Mouse (Mus musculus): ENCODE data around the gene Gapt.
A peak's percentile ranks its signal among the peaks of the same experiment; 100 is the strongest.
"Not testable (repeated sequence)": the region's sequence is repeated elsewhere in the genome, so short reads cannot be mapped to it uniquely, and the experiment has no call there.

Gene Gapt

DNA sequence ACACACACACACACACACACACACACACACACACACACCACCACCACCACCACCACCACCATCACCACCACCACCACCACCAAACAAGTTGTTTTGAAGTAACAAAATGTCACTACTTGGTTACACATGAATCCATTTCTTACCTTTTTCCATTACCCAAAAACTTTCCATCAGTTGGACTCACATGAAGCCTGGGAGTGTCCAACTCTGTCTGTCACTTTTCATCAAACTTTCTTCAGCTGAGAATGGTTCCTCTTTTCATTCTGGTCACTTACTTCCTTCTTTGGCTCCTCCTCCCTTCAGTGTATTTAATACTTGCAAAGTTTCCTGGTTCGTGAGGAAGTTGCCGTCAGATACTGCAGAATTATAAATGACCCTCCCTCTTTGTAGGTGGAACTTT lies at the start of gene Gapt:
Gene Gapt (minus strand): TSS at position 259 of the 400 bp plus-strand sequence.
- DNase-seq = no peak

DNA sequence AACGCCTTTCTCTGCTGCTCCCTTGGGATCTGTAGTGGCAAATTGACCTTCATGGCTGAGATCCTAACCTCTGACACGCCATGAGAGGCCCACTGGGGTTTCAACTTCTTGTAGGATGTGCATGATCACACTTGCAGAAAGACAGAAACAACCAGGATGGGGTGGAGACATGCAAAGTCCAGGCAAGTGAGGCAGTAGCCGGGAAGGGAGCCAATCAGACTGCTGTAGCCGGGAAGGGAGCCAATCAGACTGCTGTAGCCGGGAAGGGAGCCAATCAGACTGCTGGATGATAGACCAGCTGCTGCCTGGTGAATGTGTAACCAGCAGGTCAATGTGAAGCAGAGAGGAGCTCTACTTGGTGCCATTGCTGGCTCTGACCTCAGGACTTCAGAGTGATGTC lies 49.2 kb upstream of the Gapt start:
- no peak for DNase-seq

DNA sequence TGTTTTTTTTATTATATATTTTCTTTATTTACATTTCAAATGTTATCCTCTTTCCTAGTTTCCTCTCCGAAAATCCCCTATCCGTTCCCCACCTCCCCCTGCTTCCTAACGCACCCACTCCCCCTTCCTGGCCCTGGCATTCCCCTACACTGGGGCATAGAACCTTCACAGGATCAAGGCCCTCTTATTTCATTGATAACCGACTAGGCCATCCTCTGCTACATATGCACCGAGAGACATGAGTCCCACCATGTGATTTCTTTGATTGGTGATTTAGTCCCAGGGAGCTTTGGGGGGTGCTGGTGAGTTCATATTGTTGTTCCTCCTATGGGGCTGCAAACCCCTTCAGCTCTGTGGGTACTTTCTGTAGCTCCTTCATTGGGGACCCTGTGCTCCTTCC lies 47.7 kb upstream of the Gapt start:
- DNase-seq = not testable (repeated sequence)

GRCm38 (mm10) chr13:110404059-110404458 lies 47.1 kb upstream of the Gapt start:
- no peak for DNase-seq

DNA sequence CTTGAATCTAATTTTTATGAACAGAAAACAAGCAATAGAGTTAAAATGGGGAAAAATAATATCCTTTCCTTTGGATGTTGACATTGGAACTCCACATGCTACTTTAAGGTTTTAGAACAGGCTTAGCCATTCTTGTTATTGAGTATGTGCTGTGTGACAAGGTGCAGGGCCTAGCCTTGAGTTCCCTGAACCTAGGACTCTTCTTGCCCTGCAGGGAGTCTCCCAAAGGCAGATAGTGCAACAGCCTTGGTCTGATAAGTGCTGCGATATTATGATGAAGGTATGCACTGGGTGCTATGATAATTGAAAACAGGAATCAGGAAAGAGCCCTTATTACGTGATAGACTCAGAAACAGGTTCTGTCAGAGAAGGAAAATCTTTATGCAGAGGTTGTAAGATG lies 44.9 kb upstream of the Gapt start:
- no peak for DNase-seq

DNA sequence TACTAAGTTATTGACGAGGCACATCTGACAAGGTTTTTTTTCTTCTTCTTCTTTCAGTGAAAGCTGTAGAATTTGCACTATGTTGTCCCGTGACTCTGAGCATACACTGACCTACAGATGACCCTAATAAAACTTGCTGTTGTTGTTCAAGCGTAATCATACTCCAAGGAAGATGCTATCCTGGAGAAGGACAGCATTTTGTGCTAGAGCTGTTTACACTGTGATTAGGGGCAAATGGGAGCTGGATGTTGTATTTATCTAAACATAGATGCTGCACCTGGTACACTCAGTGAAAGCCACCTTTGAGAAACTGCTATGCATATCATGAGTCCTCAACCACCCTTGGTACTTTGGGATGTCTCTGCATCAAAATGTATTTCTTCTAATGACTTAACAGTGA lies 44.4 kb upstream of the Gapt start:
- DNase-seq = no peak

- no peak for DNase-seq
These were observed 41.7 kb upstream of the Gapt start for GRCm38 (mm10) chr13:110398513-110399270.

DNA sequence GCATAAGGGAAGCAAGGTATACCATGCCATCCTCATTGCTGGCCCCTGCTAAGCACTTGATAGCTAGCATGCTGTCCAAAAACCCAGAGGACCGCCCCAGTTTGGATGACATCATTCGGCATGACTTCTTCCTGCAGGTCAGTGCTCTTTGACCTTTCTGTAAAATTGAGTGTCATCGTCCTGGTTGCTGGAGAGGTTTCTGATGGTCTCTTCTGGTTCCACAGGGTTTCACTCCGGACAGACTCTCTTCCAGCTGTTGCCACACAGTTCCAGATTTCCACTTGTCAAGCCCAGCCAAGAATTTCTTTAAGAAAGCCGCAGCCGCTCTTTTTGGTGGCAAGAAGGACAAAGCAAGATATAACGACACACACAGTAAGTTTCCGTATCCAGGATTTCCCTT lies 40.8 kb upstream of the Gapt start:
- no peak for DNase-seq

GRCm38 (mm10) chr13:110395916-110396685 lies 39.1 kb upstream of the Gapt start:
- DNase-seq = no peak

DNA sequence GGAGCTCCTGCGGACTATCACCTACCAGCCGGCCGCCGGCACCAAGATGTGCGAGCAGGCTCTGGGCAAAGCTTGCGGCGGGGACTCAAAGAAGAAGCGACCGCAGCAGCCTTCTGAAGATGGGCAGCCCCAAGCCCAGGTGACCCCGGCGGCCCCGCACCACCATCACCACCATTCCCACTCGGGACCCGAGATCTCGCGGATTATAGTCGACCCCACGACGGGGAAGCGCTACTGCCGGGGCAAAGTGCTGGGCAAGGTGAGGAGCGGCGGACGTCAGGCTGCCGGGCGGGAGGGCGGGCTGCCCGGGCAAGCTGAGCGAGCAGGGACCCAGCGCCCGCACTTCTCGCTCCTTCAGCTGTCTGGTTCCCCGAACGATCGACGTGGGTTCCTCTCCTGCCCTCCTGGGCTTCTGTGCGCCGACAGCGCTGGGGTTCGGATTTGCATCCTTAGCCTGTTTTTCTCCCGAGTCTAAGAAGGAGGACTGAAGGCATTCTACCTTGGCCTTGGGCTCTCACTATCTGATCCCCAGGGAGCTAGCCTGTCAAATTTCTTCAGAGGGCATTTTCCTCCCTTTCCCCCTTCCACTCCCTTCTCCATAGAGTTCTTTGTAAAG lies 38.3 kb upstream of the Gapt start:
- DNase-seq = no peak

DNA sequence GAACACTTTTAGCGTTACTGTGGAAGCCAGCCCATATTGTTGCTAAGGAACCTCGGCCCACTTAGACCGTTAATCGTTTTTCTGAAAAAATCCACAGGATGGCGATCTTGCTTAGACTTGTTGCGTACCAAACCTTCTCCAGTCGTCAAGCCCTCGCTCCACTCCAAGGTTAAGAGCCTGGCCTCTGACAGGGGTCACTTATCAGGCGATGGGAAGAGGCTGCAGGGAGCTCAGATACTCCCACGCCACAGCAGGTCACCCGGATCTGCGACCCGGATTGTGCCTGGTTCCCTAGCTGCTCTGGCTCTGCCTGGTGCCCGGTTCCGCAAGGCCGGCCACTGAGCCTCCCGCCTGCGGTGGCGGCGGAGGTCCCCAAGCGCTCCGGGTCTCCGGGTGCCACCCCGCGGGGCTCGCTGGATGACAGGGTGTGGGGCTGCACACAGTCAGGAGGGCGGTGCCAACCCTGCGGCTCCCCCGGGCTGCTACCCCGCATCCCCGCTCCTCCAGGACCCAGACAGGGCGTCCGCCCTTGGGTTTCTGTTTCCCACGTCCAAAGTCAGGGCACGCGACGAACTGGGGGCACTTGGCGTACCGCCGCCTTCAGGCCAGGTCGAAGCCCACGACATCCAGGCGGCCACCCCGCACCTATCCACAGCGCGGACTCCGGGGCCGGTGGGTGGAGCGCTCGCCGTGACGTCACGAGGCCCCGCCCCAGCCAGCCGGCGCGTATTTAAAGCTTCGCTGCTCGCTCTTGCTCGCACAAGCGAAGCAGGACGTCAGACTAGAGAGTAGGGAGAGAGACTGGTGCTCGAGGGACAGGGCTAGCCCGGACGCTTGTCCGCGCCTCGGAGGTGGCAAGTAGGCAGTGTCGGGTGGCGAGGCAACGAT lies 37.5 kb upstream of the Gapt start, which contains the start of gene Plk2:
Gene Plk2 (plus strand): TSS at position 756 of the 888 bp plus-strand sequence.
- peak; percentile 89 for DNase-seq

DNA sequence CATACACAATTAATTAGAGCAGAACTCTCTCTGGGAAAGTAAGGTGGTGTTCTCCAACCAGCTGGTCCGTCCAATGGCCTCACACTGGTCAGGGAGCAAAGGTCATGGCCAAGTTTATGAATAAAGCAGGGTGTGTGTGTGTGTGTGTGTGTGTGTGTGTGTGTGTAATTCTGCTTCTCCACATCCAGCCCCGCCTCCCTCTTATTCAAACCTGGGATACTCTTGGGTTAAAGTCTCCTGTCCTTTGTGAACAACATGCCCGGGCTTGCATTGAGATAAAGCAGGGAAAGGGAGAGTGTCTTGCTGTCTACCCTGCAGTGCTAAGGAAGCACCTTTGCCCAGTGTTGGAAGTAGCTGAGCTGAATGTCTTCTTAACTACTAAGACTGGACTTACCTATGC lies 35.6 kb upstream of the Gapt start:
- DNase-seq = no peak

DNA sequence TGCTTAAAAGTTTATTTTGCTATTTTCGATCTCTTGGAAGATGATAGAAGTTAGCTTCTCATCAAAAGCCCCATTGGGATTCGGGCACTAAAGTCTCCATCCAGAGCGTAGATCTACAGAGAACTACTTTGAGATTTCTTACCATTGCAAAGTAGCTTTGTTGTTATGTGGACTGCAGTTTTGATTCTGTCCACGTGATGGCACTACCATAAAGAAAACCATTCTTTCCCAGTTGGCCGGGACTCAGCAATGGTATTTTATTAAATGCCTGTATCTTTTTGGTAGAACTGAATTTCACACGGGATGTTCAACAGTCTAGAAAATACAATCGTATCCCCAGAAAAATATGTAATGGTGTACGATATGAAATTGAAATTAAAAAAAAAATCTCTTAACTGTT lies 35.2 kb upstream of the Gapt start:
- peak; percentile 55 for DNase-seq

GRCm38 (mm10) chr13:110384514-110384913 lies 27.5 kb upstream of the Gapt start:
- no peak for DNase-seq

- DNase-seq = no peak
These were observed 25.5 kb upstream of the Gapt start for GRCm38 (mm10) chr13:110382447-110382901.

DNA sequence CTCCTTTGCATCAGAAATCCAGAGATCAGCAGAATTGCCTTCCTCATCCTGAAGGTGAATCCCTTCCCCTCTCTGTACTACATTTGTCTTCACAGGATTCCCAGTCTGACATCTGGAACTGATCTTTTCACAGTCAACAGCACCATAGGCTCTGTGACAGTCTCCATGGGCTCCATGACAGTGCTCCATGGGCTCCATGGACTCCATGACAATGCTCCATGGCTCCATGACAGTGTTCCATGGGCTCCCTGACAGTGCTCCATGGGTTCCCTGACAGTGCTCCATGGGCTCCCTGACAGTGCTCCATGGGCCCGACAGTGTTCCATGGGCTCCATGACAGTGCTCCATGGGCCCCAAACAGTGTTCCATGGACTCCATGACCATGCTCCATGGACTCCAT lies 12.7 kb upstream of the Gapt start:
- no peak for DNase-seq

DNA sequence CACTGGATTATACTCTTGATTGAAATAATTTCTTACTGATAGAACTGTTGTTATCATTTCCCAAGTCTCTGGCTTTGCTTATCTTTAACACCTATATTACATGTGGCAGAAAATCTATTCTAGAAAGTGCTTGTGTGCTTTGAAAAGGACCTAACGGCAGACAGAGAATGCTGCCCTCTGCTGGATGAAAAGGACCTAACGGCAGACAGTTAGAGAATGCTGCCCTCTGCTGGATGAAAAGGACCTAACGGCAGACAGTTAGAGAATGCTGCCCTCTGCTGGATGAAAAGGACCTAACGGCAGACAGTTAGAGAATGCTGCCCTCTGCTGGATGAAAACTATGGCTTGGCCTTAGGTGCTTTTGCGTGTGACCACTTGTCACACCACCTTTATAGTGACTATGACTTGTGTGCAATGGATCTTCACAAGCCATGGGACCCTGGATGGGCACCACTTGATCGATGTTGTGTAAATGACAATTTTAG lies 11.6 kb upstream of the Gapt start:
- peak; percentile 40 for DNase-seq

DNA sequence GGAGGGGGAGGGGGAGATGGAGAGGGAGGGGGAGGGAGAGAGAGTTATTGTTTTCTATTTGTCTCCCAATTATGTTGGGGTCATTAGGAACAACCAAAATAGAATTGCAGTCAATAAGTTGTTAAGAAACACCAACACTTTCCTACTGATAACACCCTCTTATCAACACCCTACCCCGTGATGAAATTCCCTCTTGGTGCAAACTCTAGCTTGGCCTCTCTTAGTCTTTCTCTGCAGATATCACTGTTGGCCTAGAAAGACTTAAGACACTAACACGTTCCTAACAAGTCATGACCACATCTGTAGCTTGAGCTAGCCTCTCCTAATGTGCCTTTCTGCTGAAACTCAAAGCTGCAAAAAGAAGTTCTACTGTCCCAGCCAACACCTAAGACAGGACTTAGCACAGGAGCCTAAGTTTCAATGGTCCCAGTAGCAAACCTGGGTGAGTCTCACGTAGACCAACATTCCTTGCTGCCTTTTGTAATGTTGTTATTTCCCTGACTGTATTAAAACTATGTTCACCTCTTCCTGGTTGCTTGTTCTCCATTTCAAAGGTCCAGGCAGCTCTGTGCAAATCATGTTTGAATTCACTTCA lies 11.1 kb upstream of the Gapt start:
- no peak for DNase-seq

GRCm38 (mm10) chr13:110366477-110366876 lies 9.5 kb upstream of the Gapt start:
- no peak for DNase-seq

DNA sequence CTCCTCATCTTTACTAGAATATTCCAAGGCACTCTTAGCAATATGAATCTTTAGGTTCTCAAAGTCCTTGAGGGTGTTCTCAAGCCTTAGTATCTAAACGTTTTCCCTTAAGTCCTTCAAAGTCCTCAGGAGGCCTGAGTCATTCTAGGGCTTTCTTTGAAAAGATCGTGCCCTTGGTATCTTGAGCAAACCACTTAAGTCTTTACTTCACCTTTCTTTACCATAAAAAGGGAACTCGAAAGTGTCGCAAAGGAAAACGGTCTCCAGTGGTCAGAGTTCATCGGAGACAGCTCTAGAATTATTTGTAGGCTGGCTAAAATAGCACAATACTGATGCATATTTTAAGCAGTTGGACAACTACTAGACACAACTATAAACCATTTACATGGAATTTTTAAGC lies 6.7 kb upstream of the Gapt start:
- no peak for DNase-seq

GRCm38 (mm10) chr13:110351051-110351450 lies 5.9 kb downstream of the Gapt start:
- DNase-seq = no peak

DNA sequence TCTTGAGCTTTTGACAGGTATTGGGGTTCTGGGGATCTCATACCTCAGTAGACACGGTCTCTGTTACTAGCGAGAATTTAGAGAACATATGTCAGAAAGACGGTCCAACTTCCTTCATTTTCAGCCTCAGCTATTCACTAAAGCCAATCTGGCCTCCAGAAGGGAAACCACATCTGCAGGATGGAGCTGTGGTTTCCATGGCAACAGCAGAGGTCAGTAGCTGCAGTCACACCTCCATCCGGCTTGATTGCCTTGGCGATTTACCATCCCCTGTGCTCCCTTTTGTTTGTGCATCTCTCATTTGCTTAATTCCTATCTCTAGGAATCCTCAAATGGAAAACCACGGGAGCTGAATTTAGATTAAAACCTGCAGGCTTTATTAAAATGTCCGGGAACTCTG lies 10.3 kb downstream of the Gapt start:
- DNase-seq = no peak
